Mouse (Mus musculus): Measurements from ENCODE around the gene Akap8l.

GRCm38 (mm10) chr17:32376475-32376874, 26.1 kb upstream of the Akap8l start:
- TF ChIP-seq POLR2A (IDR thresholded peaks at IDR 0.05; ENCODE audit: low read depth, low read length) (no peak), CTCF (IDR thresholded peaks at IDR 0.05; ENCODE audit: borderline replicate concordance, insufficient read depth, low read length) (no peak)
